8 mouse cellular contexts compared by ENCODE assay signal in the genomic region with DNA sequence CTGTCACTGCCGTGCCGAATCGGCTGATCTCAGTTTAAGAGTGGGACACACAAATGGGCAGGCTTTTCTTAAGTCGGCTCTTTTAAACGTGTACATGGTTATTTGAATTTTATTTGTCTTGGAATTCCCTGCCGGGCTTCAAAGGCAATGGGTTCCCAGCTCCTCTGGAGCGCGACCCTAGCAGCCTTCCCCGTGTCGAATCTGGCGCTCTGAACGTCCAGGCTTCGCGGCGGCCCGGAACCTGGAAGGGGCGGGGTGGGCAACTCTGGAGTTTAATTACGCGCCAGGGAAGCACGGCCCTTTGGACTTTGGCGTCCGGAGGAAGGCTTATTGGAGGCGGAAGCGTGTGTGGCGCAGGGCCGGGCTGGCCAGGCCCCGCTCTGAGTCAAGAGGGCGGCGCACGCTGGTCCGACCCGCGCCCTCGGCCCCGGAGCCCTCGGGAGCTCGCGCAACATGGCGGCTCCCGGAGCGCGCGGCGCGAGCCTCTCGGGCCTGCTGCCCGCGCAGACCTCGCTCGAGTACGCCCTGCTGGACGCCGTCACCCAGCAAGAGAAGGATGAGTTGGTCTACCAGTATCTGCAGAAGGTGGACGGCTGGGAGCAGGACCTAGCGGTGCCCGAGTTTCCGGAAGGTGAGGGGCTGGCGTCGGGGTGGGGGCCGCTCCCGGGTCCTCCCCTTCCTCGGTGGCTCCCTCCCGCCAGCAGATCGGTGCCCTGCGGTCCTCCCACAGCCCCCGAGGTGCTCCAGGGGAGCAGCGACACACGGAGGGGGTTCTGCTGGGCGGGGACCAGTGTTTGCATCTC. TPM values are rescaled to one million over a fixed set of nuclear protein-coding genes. Genes with fewer than 3 reads are reported as not detected.
DNase-seq lines count a peak whose midpoint lies in the region; ATAC-seq lines count a peak whose summit lies in the region.

Gene Nhlrc2, plus strand, starts transcription at position 32 of the 803 bp plus-strand sequence.

- intact Hi-C loops in left cerebral cortex, postnatal 25 days (cut with DNase I) = no loop called here

- peak; percentile 84 for DNase-seq in adrenal gland, adult 8-10 months
- DNase-seq in embryo, embryonic 11.5 days (ENCODE audit: low read depth, low spot score) = peak; percentile 72
- peak; percentile 88 for DNase-seq in gastrocnemius, postnatal 25 days
- peak; percentile 74 to 84 for DNase-seq in left cerebral cortex, postnatal 25 days (ENCODE audit: low spot score in 2 of 2)
- peak; percentile 81 for DNase-seq in mesoderm, embryonic 11.5 days (ENCODE audit: low read depth, low spot score)
- peak; percentile 81 for DNase-seq in right cerebral cortex, postnatal 25 days
- peak; percentile 82 to 90 for DNase-seq in urinary bladder, postnatal 36 days (ENCODE audit: low spot score in 2 of 2)

- ATAC-seq in inflammation-experienced regulatory T-cells, adult 6 months = peak; percentile 63

RNA-seq across cellular contexts. Expression of gene Nhlrc2, which starts in this region (rescaled TPM):
- total RNA-seq in adrenal gland, adult 8-10 months (2022) = 10 to 100 TPM; 16.6 to 27.2 (median 23.2) TPM
- total RNA-seq in gastrocnemius, postnatal 25 days (2021) = 1 to 10 TPM; 8.5 to 9.2 TPM
- polyA plus RNA-seq in inflammation-experienced regulatory T-cells, adult 6 months (2017; shearing (Covaris generic)) = 1 to 10 TPM; 5.7 to 8.1 (median 7.1) TPM
- 10 to 100 TPM; 11.2 to 12.1 TPM for total RNA-seq in left cerebral cortex, postnatal 25 days (2021)

Comparison
In these comparisons a context has a peak if more than half of its experiments do, and no peak if none do; other contexts are left out.
1. Peak in every context shown above with its lines: DNase-seq and ATAC-seq.